ENCODE assay signal across 8 mouse cellular contexts in the genomic region with DNA sequence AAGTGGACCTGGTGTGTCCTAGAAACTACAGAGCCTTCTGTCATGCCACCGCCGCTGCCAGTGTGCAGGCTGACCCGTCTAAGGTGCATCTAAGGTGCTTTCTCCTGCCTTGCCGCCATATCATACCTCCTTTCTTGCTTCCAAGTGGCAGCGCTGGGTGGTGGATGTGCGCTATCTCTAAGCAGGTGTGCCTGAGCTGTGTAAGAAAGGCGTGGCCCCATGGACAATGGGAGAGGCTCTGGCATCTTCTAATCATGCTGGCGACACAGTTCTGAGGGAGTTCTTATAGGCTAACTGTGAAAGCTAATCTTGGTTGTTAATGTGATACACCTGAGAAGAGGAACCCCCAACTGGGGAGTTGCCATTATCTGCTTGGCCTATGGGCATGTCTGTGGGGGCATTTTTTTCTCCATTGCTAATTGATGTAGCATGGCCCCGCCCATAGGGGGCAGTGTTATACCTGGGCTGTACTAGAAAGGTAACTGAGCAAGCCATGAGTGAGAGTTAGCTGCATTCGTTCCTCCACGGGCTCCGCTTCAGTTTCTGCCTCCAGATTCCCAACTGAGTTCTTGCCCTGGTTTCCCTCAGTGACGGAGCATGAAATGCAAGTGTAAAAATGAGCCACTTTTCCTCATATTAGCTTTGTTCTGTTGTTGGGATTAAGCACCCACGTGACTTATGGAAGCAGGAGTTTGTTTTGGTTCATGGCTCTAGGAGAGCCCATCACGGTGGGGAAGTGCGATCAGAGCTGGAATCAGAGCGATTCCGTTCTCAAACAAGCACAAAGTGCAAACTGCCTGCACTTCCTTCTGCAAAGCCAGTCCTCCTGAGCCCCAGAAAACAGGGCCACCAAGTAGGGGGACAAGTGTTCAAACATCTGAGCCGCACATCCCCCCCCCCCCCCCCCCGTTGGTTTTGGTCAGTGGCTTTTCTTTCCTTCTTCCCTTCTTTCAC. TPM values are rescaled to one million over a fixed set of nuclear protein-coding genes. Genes with fewer than 3 reads are reported as not detected.
DNase-seq lines count a peak whose midpoint lies in the region; ATAC-seq and TF ChIP-seq lines count a peak whose summit lies in the region.

No protein-coding gene starts in this region.

- H3K4me1 ChIP-seq in forebrain, embryonic 11.5 days (replicated peaks; ENCODE audit: control insufficient read depth, insufficient read depth, low read length), result 0 out of 2 replicates have a peak, but pooled peaks cover under 1% of the 10 kb centered on the region
- no peaks in the 10 kb centered on the region for H3K4me1 ChIP-seq in intestine, embryonic 15.5 days (replicated peaks)
- no peaks in the 10 kb centered on the region for H3K4me1 ChIP-seq in lung, embryonic 15.5 days
- H3K4me1 ChIP-seq in stomach, postnatal 0 days (replicated peaks; ENCODE audit: control insufficient read depth, insufficient read depth), result no peaks in the 10 kb centered on the region

- peak; percentile 63 for TF ChIP-seq CTCF in Patski (IDR thresholded peaks at IDR 0.05)
- TF ChIP-seq CTCF in stomach, postnatal 0 days (IDR thresholded peaks at IDR 0.05; ENCODE audit: low read depth), result peak; percentile 69

- no peak overlapping the region for H3K4me3 ChIP-seq in forebrain, embryonic 11.5 days (ENCODE audit: low read depth, low read length)
- peak overlapping the region; percentile 4; the same call in 1 of the 2 replicates for H3K4me3 ChIP-seq in intestine, embryonic 15.5 days (replicated peaks)
- H3K4me3 ChIP-seq in lung, embryonic 15.5 days, result peak overlapping the region; percentile 16; the same call in 1 of the 2 replicates
- H3K4me3 ChIP-seq in stomach, postnatal 0 days (ENCODE audit: low read depth, low read length), result no peak overlapping the region

- no peak overlapping the region for H3K27ac ChIP-seq in forebrain, embryonic 11.5 days (ENCODE audit: low read depth, low read length)
- H3K27ac ChIP-seq in intestine, embryonic 15.5 days, result no peak overlapping the region
- H3K27ac ChIP-seq in lung, embryonic 15.5 days, result no peak overlapping the region
- no peak overlapping the region for H3K27ac ChIP-seq in stomach, postnatal 0 days (replicated peaks)

- in situ Hi-C loops in Patski (cut with MboI; ENCODE audit: low pct_unique_long_range_greater_than_20kb), result no loop called here

- H3K27me3 ChIP-seq in Patski, result peaks cover 3% of the 10 kb centered on the region
- no peaks in the 10 kb centered on the region for H3K27me3 ChIP-seq in forebrain, embryonic 11.5 days (ENCODE audit: control insufficient read depth, insufficient read depth, low read length)
- H3K27me3 ChIP-seq in intestine, embryonic 15.5 days (replicated peaks), result no peaks in the 10 kb centered on the region
- H3K27me3 ChIP-seq in lung, embryonic 15.5 days, result no peaks in the 10 kb centered on the region
- H3K27me3 ChIP-seq in stomach, postnatal 0 days (ENCODE audit: control insufficient read depth, insufficient read depth, low read length), result no peaks in the 10 kb centered on the region

- DNase-seq in adrenal gland, adult 18-20 months (ENCODE audit: low spot score in 2 of 2), result peak; percentile 22
- DNase-seq in adrenal gland, adult 8-10 months, result no peak
- no peak for DNase-seq in Patski (ENCODE audit: low read depth, low spot score)
- DNase-seq in forebrain, embryonic 11.5 days (ENCODE audit: low spot score), result peak; percentile 64
- peak; percentile 65 for DNase-seq in stomach, postnatal 0 days (ENCODE audit: low spot score)
- no peak for DNase-seq in layer of hippocampus, postnatal 10 days (ENCODE audit: low spot score in 2 of 2)

- 47% methylated on average over 20 of the region's 20 CpGs for WGBS in forebrain, embryonic 11.5 days
- WGBS in intestine, embryonic 15.5 days, result 54% methylated on average over 20 of the region's 20 CpGs
- WGBS in lung, embryonic 15.5 days, result 48% methylated on average over 20 of the region's 20 CpGs
- 47% methylated on average over 20 of the region's 20 CpGs for WGBS in stomach, postnatal 0 days

- H3K4me2 ChIP-seq in forebrain, embryonic 11.5 days (ENCODE audit: low read depth, low read length, severe bottlenecking), result peak overlapping the region; percentile 27; the same call in 1 of the 2 replicates
- H3K4me2 ChIP-seq in intestine, embryonic 15.5 days (replicated peaks), result peak overlapping the region; percentile 34; the same call in 1 of the 2 replicates
- peak overlapping the region; percentile 46 for H3K4me2 ChIP-seq in lung, embryonic 15.5 days
- H3K4me2 ChIP-seq in stomach, postnatal 0 days (replicated peaks; ENCODE audit: low read depth), result peak overlapping the region; percentile 38

- no peaks in the 10 kb centered on the region for H3K36me3 ChIP-seq in forebrain, embryonic 11.5 days (ENCODE audit: control insufficient read depth, insufficient read depth, low read length)
- H3K36me3 ChIP-seq in intestine, embryonic 15.5 days, result no peaks in the 10 kb centered on the region
- H3K36me3 ChIP-seq in lung, embryonic 15.5 days, result no peaks in the 10 kb centered on the region
- H3K36me3 ChIP-seq in stomach, postnatal 0 days (ENCODE audit: control insufficient read depth, insufficient read depth, low read length), result no peaks in the 10 kb centered on the region

- CTCF ChIA-PET in Patski (lab: Charles Lee), result interaction anchor here (0.9 to 2.3 kb wide), 5 partner anchors 16 to 281 kb away, joined by 3 to 7 read pairs (median 4); no protein-coding TSS in a partner anchor

- POLR2A ChIA-PET in Patski (lab: Charles Lee), result interaction anchor here (0.7 kb wide), 1 partner anchor 30 kb away, joined by 3 read pairs; no protein-coding TSS in a partner anchor

- no peaks in the 10 kb centered on the region for H3K9me3 ChIP-seq in forebrain, embryonic 11.5 days (ENCODE audit: control insufficient read depth, low read length)
- no peaks in the 10 kb centered on the region for H3K9me3 ChIP-seq in intestine, embryonic 15.5 days
- H3K9me3 ChIP-seq in lung, embryonic 15.5 days, result no peaks in the 10 kb centered on the region
- no peaks in the 10 kb centered on the region for H3K9me3 ChIP-seq in stomach, postnatal 0 days (ENCODE audit: control insufficient read depth, low read length)

- no peak overlapping the region for H3K9ac ChIP-seq in forebrain, embryonic 11.5 days (ENCODE audit: low read length)
- H3K9ac ChIP-seq in intestine, embryonic 15.5 days, result no peak overlapping the region
- no peak overlapping the region for H3K9ac ChIP-seq in lung, embryonic 15.5 days
- no peak overlapping the region for H3K9ac ChIP-seq in stomach, postnatal 0 days (ENCODE audit: low read length)

- TF ChIP-seq EP300 in stomach, postnatal 0 days (optimal IDR thresholded peaks at IDR 0.05), result no peak

- ATAC-seq in Patski, result no peak
- peak; percentile 36; the same call in 1 of the 2 replicates for ATAC-seq in forebrain, embryonic 11.5 days (replicated peaks; ENCODE audit: low FRiP score)
- ATAC-seq in intestine, embryonic 15.5 days, result peak; percentile 65
- no peak for ATAC-seq in lung, embryonic 15.5 days (ENCODE audit: borderline replicate concordance, extremely low read depth, low FRiP score, low TSS enrichment)
- peak; percentile 78; the same call in 1 of the 2 replicates for ATAC-seq in stomach, postnatal 0 days (ENCODE audit: low FRiP score, low TSS enrichment)

RNA-seq across cellular contexts. Expression of a gene that starts 31.2 kb away (rescaled TPM):
- 1 to 10 TPM; 5.4 to 9.3 TPM for total RNA-seq in adrenal gland, adult 18-20 months (2021)
- 10 to 100 TPM in 2 of 4 experiments, 1 to 10 TPM in 2; 7.3 to 13.3 (median 10.3) TPM for total RNA-seq in adrenal gland, adult 8-10 months (2022)
- 7.0 TPM for polyA plus RNA-seq in Patski (2021)
- 2.5 and 3.5 TPM in 2 replicates for polyA plus RNA-seq in forebrain, embryonic 11.5 days (2014; fragmentation: Nextera tagmentation; extraction: Ambion mirVana)
- 3.1 and 3.9 TPM in 2 replicates for polyA plus RNA-seq in intestine, embryonic 15.5 days (2015; fragmentation: Nextera tagmentation; extraction: Ambion mirVana)
- 2.6 and 2.7 TPM in 2 replicates for polyA plus RNA-seq in lung, embryonic 15.5 days (2015; fragmentation: Nextera tagmentation; extraction: Ambion mirVana)
- polyA plus RNA-seq in stomach, postnatal 0 days (2015; fragmentation: Nextera tagmentation; extraction: Ambion mirVana), result 2.4 and 2.7 TPM in 2 replicates
- 1 to 10 TPM; 6.8 to 8.0 TPM for total RNA-seq in layer of hippocampus, postnatal 10 days (2021)

Comparison
In these comparisons a context has a peak if more than half of its experiments do, and no peak if none do; other contexts are left out.
1. DNase-seq: peak in adrenal gland, adult 18-20 months (2 of 2), forebrain, embryonic 11.5 days (single experiment) and stomach, postnatal 0 days (single experiment); none in adrenal gland, adult 8-10 months (single experiment), Patski (single experiment) and layer of hippocampus, postnatal 10 days (0 of 2).
2. ATAC-seq: peak in forebrain, embryonic 11.5 days (single experiment), intestine, embryonic 15.5 days (single experiment) and stomach, postnatal 0 days (single experiment); none in Patski (single experiment) and lung, embryonic 15.5 days (single experiment).
3. H3K4me3 ChIP-seq: peak in intestine, embryonic 15.5 days (single experiment) and lung, embryonic 15.5 days (single experiment); none in forebrain, embryonic 11.5 days (single experiment) and stomach, postnatal 0 days (single experiment).
4. Peak in every context shown above with its lines, with median percentiles within 50 percentile points of each other: H3K4me2 ChIP-seq.